Mouse (Mus musculus): ENCODE data around the gene Depp1.

Depp1 gene

GRCm38 (mm10) chr6:116693639-116694038, 43.2 kb downstream of the Depp1 start:
- DNase-seq, result no peak

DNA sequence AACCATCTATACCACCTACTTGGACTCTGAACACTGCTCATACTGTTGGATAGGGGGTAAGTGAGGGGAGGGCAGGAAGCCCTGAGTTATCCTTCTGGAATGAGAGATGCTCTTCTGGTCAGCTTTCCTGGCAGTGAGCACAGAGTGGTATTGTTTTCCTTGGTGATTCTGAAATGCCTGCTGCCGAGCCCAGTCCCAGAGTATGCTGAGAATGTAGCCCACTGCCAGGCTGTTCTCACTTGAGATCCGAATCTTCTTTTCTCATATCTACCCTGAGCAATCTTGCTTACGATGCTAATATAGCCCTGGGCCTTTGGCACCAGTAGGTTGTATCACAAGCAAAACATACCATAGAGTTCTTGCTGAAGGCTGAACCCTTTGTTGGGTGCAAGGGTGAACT, 43.9 kb downstream of the Depp1 start:
- no peak for DNase-seq

DNA sequence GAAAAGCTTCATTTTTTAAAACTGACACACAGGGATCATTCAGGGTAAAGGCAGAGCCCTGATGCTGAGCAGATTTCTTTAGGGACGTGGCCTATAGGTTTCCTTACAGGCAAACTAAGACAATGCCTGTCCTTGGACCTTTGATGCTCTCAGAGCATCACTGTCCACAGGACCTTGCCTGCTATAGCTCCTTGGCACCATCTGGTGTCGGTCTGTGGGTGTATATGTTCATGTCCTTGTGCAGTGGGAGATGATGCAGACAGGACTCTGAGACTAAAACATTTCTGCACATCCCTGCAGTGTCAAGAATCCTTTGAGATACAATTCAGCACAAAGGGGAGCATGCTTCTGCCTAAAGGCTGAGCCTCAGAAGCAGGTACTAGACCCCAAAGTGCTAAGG, 47.0 kb downstream of the Depp1 start:
- no peak for DNase-seq

DNA sequence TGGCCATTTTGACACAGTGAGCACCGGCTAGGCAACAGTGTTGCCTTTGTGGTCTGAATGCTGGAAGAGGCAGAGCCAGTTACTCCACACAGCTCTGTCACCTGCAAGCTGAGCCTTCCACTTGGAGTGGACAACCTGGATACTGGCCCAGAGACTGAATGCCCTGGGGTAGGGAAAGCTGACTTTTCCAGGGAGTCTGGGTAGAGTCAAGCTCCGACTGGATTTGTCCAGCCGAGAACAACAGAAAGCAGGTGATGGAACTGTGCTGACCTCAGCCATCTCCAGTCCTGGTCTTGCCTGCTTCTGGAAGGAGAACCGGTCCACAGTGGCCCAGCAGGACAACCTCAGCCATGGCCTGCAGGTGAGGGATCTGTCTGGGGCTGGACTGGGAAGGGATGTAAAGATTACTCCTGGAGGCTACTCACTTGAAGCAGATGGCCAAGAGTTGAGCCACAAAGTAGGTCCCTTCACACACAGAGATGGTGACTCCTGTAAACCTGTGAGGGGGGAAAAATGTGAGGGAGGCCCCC, 47.6 kb downstream of the Depp1 start:
- DNase-seq, result no peak

GRCm38 (mm10) chr6:116700821-116701220, 50.4 kb downstream of the Depp1 start:
- DNase-seq, result no peak
